Mouse (Mus musculus): ENCODE results near the gene Tshz2.

Gene Tshz2

DNA sequence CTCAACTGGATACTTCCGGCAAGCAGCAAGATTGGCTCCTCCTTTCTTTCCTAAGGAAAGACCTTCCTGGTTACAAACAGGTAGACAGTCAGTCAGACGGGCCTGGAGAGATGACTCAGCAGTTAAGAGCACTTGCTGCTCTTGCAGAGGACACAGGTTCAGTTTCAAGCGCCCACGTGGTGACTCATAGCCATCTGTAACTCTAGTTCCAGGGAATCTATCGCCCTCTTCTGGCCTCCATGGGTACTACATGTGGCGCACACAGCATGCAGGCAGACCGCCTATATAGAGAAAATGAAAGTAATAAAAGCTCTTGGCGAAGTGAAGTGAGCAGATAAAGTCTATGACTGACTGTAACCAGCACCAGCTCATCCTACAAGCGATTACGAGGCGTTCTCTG, 413.1 kb downstream of the Tshz2 start:
- DNase-seq (ENCODE audit: low read depth, low spot score) = peak; percentile 13

GRCm38 (mm10) chr2:170046371-170047145, 413.7 kb downstream of the Tshz2 start:
- DNase-seq (ENCODE audit: low read depth, low spot score) = no peak

DNA sequence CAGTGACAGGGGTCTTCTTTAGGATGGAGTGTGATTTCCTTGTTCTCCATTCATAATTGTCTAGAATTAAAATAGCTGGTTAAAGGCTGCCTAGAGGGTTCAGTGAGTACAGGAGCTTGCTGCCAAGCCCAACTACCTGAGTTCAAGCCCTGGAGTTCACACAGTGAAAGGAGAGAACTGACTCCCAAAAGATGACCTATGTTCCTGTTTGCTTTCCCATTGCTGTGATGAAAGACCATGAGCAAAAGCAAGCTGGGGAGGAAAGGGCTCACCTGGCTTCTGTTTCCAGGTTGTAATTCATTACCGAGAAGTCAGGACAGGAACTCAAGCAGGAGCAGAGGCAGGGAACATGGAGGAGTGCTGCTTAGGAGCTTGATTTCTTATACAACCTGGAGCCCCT, 416.0 kb downstream of the Tshz2 start:
- no peak for DNase-seq (ENCODE audit: low read depth, low spot score)

DNA sequence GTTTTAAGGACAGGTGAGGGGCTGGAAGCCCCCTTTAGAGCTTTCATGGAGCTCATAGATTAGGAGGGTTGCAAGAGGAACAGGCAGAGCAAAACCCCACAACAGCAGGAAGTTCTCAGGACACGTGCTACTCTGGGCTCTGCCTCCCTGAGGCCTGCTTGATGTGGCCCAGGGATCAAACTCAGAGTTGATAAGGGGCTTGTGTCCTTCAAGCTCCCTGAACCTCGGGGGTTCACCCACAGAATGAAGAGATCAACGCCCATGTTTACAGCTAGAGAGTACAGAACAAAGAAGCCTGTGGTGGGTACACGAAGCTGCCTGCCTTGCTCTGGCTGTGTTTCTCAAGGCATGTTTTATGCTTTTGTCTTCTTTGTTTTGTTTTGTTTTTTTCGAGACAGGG, 417.8 kb downstream of the Tshz2 start:
- no peak for DNase-seq (ENCODE audit: low read depth, low spot score)

- DNase-seq (ENCODE audit: low read depth, low spot score) = no peak
Observed at GRCm38 (mm10) chr2:170051441-170051840, 418.6 kb downstream of the Tshz2 start.

- DNase-seq (ENCODE audit: low read depth, low spot score) = no peak
Observed at GRCm38 (mm10) chr2:170054943-170055342, 422.1 kb downstream of the Tshz2 start.

GRCm38 (mm10) chr2:170055413-170055812, 422.6 kb downstream of the Tshz2 start:
- peak; percentile 65 for DNase-seq (ENCODE audit: low read depth, low spot score)

DNA sequence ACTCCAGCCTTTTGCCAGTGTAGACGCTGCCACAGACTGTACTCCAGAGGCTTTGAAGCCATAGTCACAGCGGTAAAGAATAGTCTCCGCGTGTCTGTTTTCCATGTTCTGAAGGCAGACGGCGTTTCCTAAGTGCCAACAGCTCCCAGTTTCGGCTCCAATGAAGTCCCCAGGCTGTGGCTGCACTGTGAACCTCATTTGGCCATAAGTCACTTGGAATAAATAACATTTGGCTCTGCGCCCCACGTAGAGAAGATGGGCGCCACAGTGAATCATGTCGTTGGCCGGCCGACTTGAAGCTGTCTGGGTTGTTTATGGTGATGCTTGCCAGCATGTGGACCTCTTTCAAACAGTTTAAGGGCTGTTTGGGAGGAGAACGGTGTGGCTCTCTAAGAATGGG, 426.0 kb downstream of the Tshz2 start:
- no peak for DNase-seq (ENCODE audit: low read depth, low spot score)

DNA sequence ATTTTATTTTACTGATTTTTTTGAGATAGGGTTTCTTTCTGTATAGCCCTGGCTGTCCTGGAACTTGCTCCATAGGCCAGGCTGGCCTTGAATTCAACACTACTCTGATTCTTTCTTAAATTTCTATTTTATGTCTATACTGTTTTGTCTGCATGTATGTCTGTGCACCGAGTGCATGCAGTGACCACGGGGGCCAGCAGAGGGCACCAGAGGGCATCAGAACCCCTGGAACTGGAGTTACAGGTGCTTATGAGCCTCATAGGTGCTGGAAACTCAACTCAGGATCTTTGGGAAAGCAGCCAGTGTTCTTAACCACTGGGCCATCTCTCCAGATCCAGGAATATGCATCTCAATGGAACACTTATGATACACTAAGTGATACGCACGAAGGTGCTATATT, 427.3 kb downstream of the Tshz2 start:
- DNase-seq (ENCODE audit: low read depth, low spot score) = peak; percentile 32

DNA sequence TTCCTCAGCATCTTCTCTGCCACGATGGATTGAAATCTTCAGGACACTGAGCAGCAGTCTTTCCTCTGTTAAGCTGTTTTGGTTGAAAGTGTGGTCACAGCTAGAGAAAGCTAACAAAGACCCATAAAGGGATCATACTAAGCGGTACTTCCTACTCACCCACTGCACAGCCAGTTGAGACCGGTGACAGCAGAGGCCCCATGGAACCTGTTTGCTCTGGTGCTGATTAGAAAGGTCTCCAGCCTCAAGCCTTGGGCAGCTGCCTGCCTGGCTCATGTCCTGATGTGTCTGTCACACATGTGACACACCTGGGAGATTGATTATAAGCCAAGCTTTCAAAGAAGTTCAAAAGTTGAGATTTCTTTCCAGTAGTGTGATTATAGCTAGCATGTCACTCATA, 429.6 kb downstream of the Tshz2 start:
- DNase-seq (ENCODE audit: low read depth, low spot score) = no peak

GRCm38 (mm10) chr2:170069976-170070375, 437.2 kb downstream of the Tshz2 start:
- no peak for DNase-seq (ENCODE audit: low read depth, low spot score)

DNA sequence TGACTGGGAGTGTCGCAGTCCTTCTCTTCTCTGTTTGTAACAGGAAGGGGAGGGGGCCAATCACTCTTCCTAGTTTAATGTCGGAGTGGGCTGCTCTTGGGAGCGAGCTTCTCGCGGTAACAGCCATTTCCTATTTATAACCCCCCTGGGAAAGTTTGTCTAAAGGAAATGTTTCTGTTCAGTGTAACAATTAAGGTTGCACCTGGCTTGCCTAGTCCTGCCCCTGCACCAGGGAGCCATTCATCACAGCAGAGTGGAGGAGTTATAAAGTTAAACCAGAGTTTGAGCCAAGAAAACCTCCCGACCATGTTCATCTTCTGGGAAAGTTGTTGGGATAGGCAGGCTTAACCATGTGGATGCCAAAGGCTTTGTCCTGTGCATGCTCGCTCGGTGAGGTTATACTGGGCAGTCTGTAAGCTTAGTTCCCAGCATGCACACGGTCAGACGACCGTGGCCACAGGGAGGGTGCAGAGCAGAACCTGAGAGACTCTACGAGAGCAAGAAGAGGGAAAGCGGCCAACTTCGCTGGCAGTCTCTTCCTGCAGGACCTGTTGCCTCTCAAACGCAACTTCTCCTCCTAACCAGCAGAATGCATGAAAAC, 437.9 kb downstream of the Tshz2 start:
- no peak for DNase-seq (ENCODE audit: low read depth, low spot score)

DNA sequence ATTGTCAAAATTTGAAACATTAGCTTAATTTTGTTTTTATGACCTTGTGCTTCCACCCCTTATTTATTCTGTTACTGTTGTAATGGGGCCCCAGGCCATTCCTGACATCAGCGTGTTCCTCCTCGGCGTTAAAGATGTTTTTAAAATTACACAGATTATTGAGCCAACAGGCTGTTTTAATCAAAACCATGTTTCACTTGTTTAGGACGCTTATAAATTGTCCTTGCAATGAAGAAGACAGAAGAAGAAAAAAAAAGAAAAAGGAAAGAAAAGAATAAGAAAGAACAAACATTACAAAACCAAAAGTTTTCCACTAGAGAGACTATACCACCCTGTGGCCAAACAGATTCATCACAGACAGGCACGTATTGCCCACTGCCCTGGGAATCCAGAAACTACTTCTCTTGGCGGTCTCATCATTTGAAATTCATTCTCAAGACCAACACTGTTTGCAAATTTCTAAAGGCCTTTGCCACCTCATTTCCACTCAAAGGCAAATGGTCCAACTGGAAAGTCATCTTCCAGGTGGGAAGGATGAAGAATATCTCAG, 444.2 kb downstream of the Tshz2 start:
- DNase-seq (ENCODE audit: low read depth, low spot score) = no peak

GRCm38 (mm10) chr2:170078041-170078440, 445.2 kb downstream of the Tshz2 start:
- DNase-seq (ENCODE audit: low read depth, low spot score) = no peak

DNA sequence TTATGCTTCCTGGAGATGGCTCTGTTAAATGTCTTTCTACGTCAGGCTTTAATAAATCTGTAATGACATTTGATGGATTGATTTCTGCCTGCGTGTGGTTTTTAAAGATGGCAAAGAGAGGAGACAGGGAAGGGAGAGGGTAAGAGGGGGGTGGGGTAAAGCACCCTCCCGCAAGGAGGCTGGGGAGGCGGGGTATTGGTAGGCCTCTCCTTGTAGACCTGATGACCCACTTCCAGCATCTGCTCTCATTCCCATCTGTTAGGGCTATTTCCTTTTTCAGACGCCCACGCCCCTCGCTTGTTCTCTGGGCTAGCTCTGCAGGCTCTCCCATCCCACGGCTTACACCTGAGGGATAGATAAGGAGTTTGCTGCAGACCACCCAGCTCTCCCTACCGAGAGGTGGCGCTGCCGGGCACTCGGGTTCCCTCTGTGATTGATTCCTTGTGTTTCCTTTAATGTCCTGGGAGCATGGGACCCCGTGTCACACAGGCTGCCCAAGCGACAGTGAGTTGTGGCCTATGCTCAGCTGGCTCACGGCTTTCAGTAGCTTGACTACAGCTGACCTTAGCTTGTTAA, 445.7 kb downstream of the Tshz2 start:
- DNase-seq (ENCODE audit: low read depth, low spot score) = no peak

GRCm38 (mm10) chr2:170091563-170092443, 459.0 kb downstream of the Tshz2 start:
- DNase-seq (ENCODE audit: low read depth, low spot score) = no peak

- no peak for DNase-seq (ENCODE audit: low read depth, low spot score)
Observed at GRCm38 (mm10) chr2:170094220-170094619, 461.4 kb downstream of the Tshz2 start.

DNA sequence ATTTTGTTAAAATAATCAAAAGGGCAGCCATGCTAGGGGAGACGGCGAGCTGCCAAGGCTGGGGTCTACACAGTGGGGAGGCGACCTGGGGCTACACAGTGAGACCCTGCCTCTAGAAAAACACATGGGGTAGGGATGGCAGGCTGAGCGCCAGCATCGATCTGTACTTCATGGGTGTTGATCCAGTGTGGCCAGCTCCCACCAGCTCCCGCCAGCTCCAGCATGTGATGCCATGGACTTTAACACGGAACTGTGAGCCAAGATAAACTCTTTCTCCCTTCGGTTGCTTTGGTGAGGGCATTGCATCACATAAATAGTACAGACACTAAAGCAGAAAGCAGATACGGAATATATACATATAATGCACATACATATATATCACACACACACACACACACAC, 462.1 kb downstream of the Tshz2 start:
- DNase-seq (ENCODE audit: low read depth, low spot score) = no peak

DNA sequence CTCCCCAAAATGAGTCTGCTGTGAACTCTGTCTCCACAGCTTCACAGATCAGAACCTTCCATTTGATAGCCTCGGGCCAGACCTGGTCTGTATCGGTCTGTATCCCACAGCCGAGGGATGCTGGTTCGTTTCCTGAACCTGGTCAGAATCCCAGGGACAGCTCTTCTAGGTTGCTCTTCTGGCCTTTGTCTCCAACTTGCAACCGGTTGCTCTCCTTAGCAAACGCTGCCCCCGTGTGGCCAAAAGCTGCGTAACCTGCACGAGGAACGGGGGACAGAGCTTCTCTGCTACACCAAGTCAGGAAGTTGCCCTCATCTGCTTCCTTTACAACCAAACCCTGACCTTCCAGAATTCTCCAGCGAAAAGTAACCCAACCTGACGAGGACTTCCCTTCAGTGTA, 468.3 kb downstream of the Tshz2 start:
- peak; percentile 79 for DNase-seq (ENCODE audit: low read depth, low spot score)

DNA sequence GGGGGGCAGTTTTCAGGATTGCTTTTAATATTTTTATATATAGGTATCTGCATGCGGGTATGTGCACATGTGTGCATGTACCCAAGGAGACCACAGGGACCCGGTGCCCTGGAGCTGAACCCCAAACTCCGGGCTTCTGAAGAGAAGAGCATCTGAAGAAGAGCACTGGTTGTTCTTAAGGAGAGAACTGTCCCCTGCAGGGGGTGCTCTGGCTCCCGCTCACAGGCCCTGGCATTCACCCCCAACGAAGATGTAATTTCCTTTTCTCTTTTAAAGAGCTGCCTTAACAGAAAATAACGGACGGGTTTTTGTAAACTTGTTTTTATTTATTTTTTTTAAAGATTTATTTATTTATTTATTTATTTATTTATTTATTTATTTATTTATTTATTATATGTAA, 469.1 kb downstream of the Tshz2 start:
- no peak for DNase-seq (ENCODE audit: low read depth, low spot score)

DNA sequence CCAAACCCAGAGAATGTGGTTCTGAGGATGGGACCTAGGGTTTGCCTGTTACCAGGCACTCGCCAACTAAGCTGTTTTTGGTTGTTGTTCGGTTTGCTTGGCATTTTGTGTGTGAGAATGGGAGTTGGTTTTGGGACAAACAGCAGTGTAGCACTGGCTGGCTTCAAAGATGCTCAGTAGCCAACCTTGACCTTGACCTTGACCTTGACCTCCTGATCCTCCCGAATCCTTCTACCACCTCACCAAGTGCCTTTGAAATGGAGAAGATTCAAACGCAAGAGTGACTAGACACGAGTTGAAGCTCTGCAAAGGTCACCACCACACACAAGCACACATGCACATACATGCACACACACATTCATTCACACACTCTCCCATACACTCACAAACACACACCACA, 470.5 kb downstream of the Tshz2 start:
- DNase-seq (ENCODE audit: low read depth, low spot score) = no peak

DNA sequence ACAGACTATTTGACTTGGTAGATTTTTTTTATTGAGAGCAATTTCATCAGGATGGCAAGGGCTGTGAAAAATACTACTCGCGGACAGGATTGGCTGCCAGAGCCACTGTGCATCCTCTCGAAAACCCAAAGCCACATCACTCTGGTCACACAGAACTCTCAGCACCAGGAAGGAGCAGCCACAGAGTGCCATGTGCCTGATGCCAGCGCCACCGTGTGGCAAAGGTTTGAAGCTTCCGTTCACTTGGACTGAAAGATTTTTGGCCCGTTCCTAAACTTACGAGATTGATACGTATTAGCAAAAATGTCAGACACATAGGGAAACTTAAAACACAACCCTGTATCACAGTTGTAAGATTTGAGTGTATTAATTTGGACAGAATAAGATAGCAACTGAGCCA, 471.0 kb downstream of the Tshz2 start:
- peak; percentile 75 for DNase-seq (ENCODE audit: low read depth, low spot score)
